Mouse (Mus musculus) mesoderm, embryonic 11.5 days (tissue): ENCODE measurements at regions not wholly inside any gene's neighbourhood (a gene's known extent, or its start where the extent isn't known, plus 50 kb on each side); places are given as distances from the start of the nearest gene placed in this dataset.

Source experiments
- DNase-seq: peaks from one replicate; pipeline ENCODE4 v3.0.0-alpha.2; 2012; ENCODE audit warnings: low read depth, low spot score

GRCm38 (mm10) chr2:72751441-72751840, 228.8 kb downstream of the Sp3 start:
- DNase-seq, result no peak

GRCm38 (mm10) chr2:72752624-72753176, 227.5 kb downstream of the Sp3 start:
- no peak for DNase-seq

- no peak for DNase-seq
These were observed 226.2 kb downstream of the Sp3 start for GRCm38 (mm10) chr2:72753788-72754713.

GRCm38 (mm10) chr2:72763454-72763853, 216.8 kb downstream of the Sp3 start:
- no peak for DNase-seq

GRCm38 (mm10) chr2:72769030-72769630, 211.1 kb downstream of the Sp3 start:
- no peak for DNase-seq

GRCm38 (mm10) chr2:72773401-72773800, 206.8 kb downstream of the Sp3 start:
- DNase-seq, result no peak

DNA sequence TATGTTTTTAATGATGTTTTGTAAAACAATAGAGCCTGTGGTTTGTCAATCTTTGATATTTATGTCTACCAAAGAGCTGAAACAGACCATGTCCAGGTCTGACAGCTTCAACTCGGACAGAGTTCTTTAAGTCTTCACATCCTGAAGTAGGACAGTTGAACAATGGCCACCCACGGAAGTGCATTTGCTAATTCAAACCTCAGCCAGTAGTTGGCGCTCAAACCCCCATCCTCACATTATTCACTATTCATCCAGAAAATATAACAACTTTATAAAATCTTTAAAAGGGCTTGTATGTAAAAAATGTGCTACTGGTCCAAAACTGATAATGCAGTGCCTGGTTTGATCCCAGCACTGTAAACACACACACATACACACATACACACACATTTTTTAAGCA, 202.9 kb downstream of the Sp3 start:
- DNase-seq, result no peak

DNA sequence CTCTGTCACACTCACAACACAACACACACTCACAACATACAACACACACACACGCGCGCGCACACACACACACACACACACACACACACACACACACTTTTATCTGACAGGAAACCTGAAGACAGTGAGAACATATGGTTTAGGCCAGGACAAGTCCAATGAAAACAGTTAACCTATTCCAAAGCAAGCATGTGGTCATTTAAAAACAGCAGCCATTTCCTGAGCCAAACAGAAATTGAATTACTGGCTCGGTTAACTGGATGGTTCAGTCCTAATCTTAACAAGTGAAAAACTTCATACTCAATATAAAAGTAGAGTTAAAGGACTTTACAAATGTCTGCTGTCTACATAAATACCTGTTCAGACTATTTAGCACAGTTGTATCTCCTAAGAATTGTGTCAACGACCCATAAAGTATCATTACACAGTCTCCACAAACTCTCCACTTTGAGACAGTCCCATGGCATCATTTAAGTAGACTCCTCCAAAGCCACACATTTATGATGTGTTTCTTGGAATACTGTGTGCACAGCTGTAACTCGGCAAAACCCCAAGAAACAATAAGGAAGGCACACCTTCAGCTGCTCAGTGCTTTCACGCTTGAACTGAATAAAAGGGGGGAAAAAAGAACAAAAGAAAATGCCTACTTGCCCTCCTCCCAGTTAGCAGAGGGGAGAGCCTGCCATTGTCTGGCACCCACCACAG, 202.3 kb downstream of the Sp3 start:
- no peak for DNase-seq

- no peak for DNase-seq
These were observed 200.7 kb downstream of the Sp3 start for GRCm38 (mm10) chr2:72779268-72780163.

GRCm38 (mm10) chr2:72781369-72782275, 198.6 kb downstream of the Sp3 start:
- DNase-seq, result peak; percentile 33

GRCm38 (mm10) chr2:72782355-72782754, 197.9 kb downstream of the Sp3 start:
- no peak for DNase-seq

- no peak for DNase-seq
These were observed 194.7 kb downstream of the Sp3 start for GRCm38 (mm10) chr2:72785365-72786043.

DNA sequence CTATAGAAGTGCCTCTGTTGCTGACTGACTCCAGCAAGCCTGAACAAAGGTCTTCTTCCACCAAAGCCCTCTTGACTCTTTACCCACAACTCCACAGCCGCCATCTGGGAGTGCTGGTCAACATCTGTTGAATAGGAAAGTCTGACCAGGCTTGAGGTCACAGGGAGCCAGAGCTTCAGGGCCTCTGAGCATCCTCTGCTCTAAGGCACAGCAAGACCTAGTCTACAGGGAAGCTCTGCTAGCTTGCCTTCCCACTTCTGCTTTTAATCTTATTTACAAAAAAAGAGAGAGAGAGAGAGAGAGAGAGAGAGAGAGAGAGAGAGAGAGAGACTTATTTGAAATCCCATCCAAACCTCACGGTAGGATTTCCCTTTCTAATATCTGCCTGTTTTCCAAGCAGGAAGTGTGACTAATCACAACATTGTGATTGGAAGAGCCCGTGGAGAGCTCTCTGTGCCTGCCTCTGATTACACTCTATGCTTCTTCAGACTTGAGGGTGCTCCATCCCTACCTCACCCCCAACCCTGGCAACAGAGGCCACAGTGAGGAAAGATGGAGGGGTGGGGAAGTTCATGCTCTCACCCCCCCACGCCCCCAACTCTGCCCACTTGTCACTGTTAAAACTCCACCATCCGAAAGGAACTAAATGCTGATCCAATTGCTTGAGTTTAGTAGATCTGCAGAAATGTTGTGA, 194.1 kb downstream of the Sp3 start:
- DNase-seq, result no peak

DNA sequence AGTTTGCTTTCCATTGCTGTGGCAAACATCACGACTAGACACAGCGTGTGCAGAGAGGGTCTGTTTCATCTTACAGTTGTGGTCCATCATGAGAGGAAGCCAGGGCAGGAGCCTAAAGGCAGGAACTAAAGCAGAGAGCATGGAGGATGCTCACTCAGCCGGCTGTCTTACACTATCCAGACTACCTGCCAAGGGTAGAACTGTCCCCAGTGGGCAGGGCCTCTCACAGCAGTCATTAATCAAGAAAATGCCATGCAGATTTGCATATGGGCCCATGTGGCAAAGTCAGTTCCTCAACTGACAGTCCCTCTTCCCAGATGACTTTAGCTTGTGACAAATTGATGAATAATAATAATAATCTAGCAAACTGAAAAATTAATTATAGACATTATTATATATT, 192.6 kb downstream of the Sp3 start:
- no peak for DNase-seq

- DNase-seq, result no peak
These were observed 188.8 kb downstream of the Sp3 start for GRCm38 (mm10) chr2:72791496-72791895.

DNA sequence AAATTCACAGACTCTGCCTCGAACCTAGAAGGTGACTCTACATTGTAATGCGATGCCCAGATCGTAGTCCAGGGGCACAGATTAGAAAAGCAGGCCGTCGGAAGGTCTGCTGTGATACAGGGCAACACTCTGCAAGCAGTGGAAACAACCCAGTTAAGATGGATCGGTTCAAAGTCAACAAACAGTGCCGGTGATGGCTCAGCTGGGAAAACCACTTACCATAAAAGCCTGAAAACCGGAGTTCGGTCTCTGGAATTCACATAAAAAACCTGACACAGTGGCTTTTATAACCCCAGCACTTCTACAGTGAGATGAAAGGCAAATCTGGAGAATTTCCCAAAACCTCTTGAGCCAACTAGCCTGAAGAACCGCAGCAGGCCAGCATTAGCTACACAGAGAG, 186.8 kb downstream of the Sp3 start:
- DNase-seq, result peak; percentile 61

- DNase-seq, result no peak
These were observed 185.7 kb downstream of the Sp3 start for GRCm38 (mm10) chr2:72794501-72794900.

DNA sequence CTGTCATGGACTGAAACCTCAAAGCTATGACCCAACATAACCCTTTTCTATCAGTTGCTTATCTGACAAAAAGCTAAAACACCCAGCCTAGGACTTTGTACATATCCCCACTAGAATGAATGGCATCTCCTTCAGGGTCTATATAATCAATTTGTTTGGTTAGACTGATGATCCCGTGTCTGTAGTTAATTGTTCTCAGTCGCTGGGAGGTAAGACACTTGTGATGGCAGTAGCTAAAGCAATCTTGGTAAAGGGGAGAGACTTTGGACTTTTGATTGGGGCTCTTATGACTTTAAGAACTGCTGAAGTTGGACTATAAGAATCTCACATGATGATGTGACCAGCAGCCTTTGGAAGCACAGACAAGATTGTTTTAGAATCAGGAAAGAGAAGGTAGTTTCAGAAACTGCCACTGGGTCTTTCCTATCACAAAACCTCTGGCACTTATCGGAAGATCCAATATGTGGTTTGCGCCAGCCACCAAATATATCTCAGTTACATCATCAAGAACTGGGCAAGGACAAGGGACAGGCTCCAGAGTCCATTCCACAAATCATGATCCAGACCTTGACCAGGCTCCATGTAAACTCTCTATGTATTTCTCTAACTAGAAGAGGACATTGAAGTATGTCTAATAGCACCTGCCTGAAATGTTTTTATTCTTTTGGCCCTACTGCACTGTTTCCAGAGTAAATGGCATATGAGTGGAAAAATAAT, 183.1 kb downstream of the Sp3 start:
- DNase-seq, result no peak
